Mouse (Mus musculus) embryo, embryonic 10 days (tissue): ENCODE data around the gene Chrna7.
A peak's percentile ranks its signal among the peaks of the same experiment; 100 is the strongest.

Experiments
- DNase-seq: peaks from one replicate; pipeline ENCODE4 v3.0.0-alpha.2; 2015; ENCODE audit warnings: low spot score

Chrna7 gene

DNA sequence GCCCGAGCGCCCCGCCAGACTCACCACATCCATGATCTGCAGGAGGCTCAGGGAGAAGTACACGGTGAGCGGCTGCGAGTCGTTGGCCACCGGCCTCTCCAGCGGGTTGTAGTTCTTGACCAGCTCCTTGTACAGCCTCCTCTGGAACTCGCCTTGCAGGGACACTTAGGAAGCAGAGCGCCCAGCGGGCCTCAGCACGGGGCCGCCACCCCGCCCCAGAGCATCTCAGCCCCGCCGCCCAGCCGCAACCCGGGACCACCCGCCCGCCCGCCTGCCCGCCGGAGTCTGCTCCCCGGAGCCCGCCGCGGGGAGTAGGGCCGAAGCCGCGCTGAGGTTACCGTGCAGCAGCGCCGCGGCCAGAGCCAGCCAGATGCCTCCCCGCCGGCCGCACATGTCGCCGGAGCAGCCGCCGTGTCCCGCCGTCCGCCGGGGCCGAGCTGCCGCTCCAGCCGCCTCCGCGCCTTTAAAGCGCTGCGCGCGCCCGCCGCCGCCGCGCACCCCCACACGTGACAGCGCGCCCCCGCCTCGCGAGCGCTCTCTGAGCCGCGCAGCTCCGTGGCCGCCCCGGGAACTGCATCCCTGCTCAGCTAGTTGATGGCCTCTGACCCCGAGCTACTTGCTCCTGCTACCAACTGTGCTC lies at the start of gene Chrna7:
TSS of gene Chrna7 (minus strand) at position 486 of the 640 bp plus-strand sequence.
- DNase-seq: peak; percentile 91

- DNase-seq: no peak
These were observed 37.0 kb upstream of the Chrna7 start for GRCm38 (mm10) chr7:63249404-63249803.

GRCm38 (mm10) chr7:63237852-63238516 lies 25.6 kb upstream of the Chrna7 start:
- no peak for DNase-seq

GRCm38 (mm10) chr7:63225066-63225780 lies 12.9 kb upstream of the Chrna7 start:
- no peak for DNase-seq

- no peak for DNase-seq
These were observed 707 bp downstream of the Chrna7 start for GRCm38 (mm10) chr7:63211641-63212083.

DNA sequence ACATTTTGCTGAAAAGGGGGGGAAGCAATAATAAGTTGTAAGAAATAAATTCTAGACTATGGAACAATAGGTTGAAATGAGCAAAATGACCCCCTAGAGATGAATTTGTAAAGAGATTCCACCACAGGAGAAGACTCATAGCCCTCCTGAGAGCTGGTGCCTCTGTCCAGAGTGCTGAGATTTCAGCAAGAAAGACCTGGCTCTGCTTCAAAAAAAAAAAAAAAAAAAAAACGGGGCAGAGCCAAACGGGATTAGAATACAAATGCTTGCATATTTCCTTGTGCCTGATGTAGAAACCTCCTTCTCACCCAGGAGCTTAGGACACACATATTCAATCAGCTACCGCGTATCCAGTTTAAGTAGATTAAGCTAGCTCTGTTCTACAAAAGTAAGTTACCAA lies 2.9 kb downstream of the Chrna7 start:
- DNase-seq: peak; percentile 33

DNA sequence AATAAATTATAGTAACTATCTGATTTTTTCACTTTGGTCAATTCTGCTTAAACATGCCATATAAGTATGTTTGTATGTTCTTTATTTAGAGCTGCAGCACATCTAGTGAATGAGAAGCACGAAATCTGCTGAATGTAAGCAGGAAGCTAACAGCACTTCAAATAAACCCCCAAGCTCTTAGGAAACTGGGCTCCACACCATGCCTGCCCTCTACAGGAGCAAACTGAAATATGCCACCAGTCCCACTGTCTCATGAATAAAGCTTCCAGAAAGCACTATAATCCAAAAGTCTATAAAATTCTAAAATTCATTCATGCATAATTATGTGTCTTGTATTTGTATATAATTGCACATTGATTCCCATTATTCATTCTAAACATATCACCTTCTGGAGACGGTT lies 5.2 kb downstream of the Chrna7 start:
- peak; percentile 20 for DNase-seq

- no peak for DNase-seq
These were observed 16.8 kb downstream of the Chrna7 start for GRCm38 (mm10) chr7:63195560-63195959.

DNA sequence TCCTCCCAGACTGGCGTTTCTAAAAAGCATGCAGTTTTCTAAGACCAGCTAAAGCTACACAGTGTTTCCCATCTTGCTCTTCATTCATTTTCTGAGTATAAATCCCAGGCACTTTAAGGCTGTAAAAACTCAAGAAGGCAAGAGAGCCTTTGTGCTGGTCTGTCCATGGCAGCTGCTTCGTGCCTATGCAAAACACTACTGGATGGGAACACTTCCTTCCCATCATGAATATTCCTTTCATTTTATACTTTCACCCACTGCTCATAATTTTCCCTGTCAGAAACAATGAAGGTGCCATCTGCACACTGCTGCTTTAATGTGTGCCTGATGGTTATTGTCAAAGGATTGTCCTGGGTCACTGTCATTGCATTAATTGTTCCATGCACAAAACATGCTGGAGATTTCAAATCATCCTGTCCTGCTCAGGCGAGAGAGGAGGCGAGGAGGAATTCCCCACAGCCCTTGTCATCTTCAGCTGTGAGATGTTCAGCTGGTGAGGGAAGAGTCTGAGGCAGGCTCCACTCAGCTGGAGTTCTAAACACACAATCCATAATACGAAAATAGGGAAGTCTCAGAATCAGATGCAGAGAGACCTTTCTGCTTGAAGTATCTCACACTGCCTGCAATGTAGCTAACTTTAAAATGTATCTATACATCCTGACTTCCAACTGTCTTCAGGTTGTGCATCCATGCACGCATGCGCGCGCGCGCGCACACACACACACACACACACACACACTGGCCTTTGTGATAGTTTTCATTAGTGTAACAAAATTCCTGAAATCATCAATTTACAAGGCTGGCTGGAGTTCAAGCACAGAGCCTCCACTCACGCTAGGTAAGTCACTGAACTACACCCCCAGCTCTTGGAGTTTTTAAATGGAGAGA lies 22.5 kb downstream of the Chrna7 start:
- no peak for DNase-seq

DNA sequence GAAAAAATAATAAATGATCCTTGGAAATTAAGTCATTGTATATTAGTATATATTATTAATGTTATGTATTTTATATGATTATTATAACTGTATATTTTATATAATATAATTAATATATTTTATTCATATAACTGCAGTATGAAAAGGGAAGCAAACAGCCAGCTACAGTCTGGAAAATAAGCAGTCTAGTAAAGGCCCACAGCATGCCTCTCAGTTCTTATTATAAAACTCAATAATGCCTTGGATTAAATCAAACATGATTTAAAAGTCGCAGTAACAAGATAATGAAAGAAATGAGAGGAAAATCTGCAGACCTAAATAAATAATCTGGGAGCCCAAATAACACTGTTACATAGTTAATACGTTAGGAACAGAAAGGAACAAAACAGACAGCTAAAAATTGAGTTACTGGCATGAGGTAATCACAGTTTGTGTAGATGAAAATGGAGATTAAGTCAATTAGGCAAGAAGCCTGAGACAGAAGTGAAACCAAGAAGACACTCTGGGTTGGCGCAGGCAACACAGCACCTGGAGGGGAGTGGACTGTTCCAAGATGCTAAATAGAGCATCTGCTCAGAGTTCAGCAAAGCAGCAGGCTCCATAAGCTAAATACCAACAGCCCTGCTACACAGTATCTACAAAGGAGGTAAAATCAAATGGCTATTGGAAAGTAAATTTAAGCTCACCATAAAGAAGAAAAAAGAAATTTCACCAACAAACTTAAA lies 42.1 kb downstream of the Chrna7 start:
- DNase-seq: no peak

DNA sequence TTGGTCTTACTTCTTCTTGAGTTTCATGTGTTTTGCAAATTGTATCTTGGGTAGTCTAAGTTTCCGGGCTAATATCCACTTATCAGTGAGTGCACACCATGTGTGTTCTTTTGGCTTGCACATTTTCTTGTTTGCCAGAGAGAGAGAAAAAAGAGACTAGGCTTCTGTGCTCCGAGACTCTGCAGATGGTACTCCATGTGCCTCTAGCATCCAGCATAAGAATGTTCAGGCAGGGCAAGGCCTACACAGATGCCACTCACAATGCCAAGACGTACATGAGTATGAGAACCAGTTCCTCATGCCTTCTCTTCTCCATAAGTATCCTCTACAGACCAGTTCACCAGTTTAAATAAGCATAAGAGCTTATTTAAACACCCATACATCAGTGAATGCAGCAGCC lies 47.8 kb downstream of the Chrna7 start:
- no peak for DNase-seq

DNA sequence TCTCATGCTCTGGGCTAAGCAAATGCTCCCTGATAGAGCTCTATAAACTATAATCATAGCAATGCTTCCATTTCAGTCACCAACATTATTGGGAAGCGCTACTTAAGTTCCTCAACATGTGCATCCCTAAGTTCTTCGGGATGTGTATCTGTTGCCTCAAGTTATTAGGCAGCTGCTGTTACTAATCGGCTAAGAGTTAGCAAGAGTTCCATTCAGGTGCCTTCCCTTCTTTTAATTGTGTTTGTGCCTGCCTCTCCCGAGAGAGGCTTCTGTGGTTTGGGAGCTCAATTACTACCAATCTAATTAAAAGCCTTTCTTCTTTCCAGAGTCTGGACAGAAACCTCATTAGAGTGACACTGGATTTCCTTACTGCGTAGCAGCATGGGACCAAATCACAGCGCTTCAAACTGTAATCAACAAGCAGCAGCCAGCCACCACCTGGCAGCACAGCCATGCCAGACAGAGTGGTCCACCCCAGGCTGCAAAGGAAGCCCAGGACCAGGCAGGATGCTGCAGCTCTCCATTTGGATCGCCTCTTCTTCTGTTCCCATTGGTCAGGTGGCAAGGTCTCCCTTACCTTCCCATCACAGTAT lies 50.0 kb downstream of the Chrna7 start:
- no peak for DNase-seq

- no peak for DNase-seq
These were observed 59.1 kb downstream of the Chrna7 start for GRCm38 (mm10) chr7:63153239-63153638.

DNA sequence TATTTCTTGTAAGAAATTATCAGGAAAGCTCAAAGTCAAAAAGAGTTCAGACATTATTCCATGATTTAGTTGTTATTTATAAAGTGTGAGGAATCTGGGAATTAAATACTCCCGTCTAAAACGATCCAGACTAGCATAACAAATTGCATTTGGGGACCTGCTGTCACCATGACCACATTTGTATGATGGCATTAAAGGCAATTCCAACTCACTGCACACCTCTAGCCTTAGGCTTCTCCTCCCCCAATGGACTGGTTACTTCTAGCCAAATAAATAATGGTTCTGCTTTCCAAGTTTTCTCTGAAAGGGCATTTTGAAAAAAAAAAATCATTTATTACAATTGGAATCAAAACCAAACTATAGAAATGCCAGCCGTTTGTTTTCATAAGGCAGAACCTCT lies 63.6 kb downstream of the Chrna7 start:
- DNase-seq: no peak

- no peak for DNase-seq
These were observed 64.0 kb downstream of the Chrna7 start for GRCm38 (mm10) chr7:63148321-63148720.

DNA sequence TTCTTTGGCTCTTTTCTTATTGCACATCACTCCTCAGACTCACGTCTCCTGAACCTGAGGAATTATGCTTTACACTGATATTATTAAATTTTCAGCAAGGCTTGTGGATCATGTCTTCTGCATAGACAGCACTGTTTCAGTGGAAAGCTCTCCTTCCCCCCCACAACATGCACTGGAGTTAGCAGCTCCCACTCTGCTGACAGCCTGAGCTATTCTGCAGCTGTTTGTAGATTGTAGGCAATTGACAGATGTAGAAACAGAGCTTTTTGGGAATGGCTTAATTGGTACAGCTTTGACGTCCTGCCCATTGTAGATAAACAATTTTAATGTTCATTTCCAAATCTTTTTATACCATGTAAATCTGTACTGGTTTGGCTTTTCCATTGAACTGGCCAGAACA lies 89.8 kb downstream of the Chrna7 start:
- DNase-seq: no peak

- peak; percentile 76 for DNase-seq
These were observed 98.7 kb downstream of the Chrna7 start for GRCm38 (mm10) chr7:63113671-63114070.

GRCm38 (mm10) chr7:63113252-63113651 lies 99.1 kb downstream of the Chrna7 start:
- DNase-seq: no peak

DNA sequence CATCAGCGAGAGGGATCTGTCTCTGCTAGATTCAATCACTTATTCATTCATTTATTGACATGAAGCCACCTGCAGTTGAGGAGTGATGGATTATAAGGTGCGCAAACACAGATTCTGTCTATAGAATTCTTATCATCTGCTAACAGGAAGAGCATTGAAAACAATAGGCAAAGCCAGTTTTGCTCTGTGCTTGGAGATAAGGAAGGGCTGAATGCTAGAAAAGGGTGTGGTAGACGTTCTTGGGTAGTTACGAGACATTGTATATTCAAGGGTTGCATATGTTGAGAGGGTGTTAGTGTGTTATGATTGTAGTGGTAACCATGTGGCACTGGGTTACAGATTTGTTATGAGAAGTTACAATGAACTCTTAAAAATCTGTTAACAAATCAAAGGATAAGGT lies 103.0 kb downstream of the Chrna7 start:
- no peak for DNase-seq

GRCm38 (mm10) chr7:63085954-63086353 lies 126.4 kb downstream of the Chrna7 start:
- no peak for DNase-seq

DNA sequence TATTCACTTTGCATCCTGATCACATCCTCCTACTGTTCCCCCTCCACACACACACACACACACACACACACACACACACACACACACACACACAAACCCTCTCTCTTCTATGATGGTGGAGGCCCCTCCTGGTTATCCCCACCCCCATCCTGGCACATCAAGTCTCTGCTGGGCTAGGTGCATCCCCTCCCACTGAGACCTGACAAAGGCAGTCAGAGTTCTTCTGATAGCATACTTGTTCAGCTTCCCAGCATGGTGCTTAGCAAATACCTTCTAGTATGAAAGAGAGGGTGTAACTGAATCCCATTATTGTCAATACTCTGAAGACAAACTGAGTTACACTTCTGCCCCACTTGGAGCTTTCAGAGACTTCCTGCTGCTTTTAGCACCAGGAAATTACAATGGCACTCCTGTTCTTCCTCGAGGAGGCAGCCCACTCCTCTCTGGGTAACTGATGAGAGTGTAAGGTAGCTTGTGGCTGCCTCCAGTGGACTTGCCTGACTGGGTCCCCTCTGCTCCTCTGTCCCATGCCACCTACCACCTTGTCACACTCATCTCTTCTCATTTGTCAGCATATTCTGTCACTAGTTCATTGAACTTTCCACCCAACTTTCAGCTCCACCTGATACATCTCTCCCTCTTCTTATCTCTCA lies 127.9 kb downstream of the Chrna7 start:
- DNase-seq: no peak
